Mouse (Mus musculus) CD8-positive naive resting alpha-beta T cell, adult 2 months (primary cell): ENCODE measurements at regions not wholly inside any gene's neighbourhood (a gene's known extent, or its start where the extent isn't known, plus 50 kb on each side); places are given as distances from the start of the nearest gene placed in this dataset.
A peak's percentile ranks its signal among the peaks of the same experiment; 100 is the strongest.

Source experiments
- DNase-seq, 2 experiments: peaks; one replicate each; pipeline ENCODE4 v3.0.0; 2022; ENCODE audit warnings: low read depth in 2 of 2, low spot score in 2 of 2

GRCm38 (mm10) chr6:108910330-108910729, 81.9 kb downstream of the Edem1 start:
- DNase-seq = no peak

- DNase-seq = no peak
Observed at GRCm38 (mm10) chr6:108912539-108912938, 84.1 kb downstream of the Edem1 start.

GRCm38 (mm10) chr6:108919372-108919913, 91.0 kb downstream of the Edem1 start:
- DNase-seq = no peak

- DNase-seq = no peak
Observed at GRCm38 (mm10) chr6:108921181-108921580, 92.7 kb downstream of the Edem1 start.

GRCm38 (mm10) chr6:108922564-108922963, 94.1 kb downstream of the Edem1 start:
- DNase-seq = peak; percentile 14 to 18

GRCm38 (mm10) chr6:108928981-108929380, 100.5 kb downstream of the Edem1 start:
- DNase-seq = no peak

- no peak for DNase-seq
Observed at GRCm38 (mm10) chr6:108938646-108939045, 110.2 kb downstream of the Edem1 start.

GRCm38 (mm10) chr6:108942288-108942687, 113.8 kb downstream of the Edem1 start:
- DNase-seq = no peak

- no peak for DNase-seq
Observed at GRCm38 (mm10) chr6:108952389-108952788, 123.9 kb downstream of the Edem1 start.

- no peak for DNase-seq
Observed at GRCm38 (mm10) chr6:108962810-108963209, 134.4 kb downstream of the Edem1 start.

GRCm38 (mm10) chr6:108963295-108963694, 134.9 kb downstream of the Edem1 start:
- no peak for DNase-seq

- DNase-seq = no peak
Observed at GRCm38 (mm10) chr6:108969477-108970176, 141.2 kb downstream of the Edem1 start.

GRCm38 (mm10) chr6:108971415-108972089, 143.1 kb downstream of the Edem1 start:
- DNase-seq = no peak

- DNase-seq = no peak
Observed at GRCm38 (mm10) chr6:108973701-108974100, 145.3 kb downstream of the Edem1 start.

- no peak for DNase-seq
Observed at GRCm38 (mm10) chr6:108989506-108989905, 161.1 kb downstream of the Edem1 start.

- DNase-seq = no peak
Observed at GRCm38 (mm10) chr6:108993743-108994142, 165.3 kb downstream of the Edem1 start.

- no peak for DNase-seq
Observed at GRCm38 (mm10) chr6:109004443-109004842, 176.0 kb downstream of the Edem1 start.

GRCm38 (mm10) chr6:109009364-109009763, 180.9 kb downstream of the Edem1 start:
- DNase-seq = no peak

GRCm38 (mm10) chr6:109009793-109010192, 181.4 kb downstream of the Edem1 start:
- DNase-seq = no peak

- no peak for DNase-seq
Observed at GRCm38 (mm10) chr6:109019731-109020130, 191.3 kb downstream of the Edem1 start.
